18 mouse cellular contexts compared by ENCODE assay signal in the genomic region with DNA sequence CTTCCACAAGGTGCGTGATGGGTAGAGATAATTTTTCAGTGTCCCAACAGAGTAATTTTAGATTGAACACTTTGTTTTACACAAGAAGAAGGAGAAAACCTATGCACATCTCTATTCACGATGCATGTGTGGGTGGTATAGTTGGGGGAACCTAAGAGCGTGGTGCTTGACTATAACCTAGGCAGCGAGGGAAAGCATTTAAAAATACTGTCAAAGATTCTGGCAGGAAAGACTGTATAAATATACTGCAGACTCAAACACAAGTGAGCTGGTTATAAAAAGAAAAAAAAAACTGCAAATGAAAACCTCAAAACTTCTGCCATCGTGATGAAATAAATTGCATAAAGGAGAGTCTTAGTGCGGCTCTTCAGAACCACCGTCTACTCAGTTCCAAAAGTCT.
"Had no signal": no experiment of that assay in that cellular context is flagged by ENCODE, and none has a peak within 500 bp of the region (broad histone marks: within the 10 kb centered on the region; RNA-seq: fewer than 3 reads in every experiment).

No protein-coding gene starts in this region.

- H3K9ac ChIP-seq: liver, postnatal 0 days; lung, embryonic 15.5 days; midbrain, embryonic 13.5 days; midbrain, embryonic 15.5 days; neural tube, embryonic 12.5 days; stomach, embryonic 15.5 days had no signal

- ATAC-seq: liver, postnatal 0 days; lung, postnatal 0 days; midbrain, embryonic 13.5 days; midbrain, embryonic 15.5 days had no signal

- H3K27me3 ChIP-seq: lung, embryonic 15.5 days; megakaryocyte, embryonic 14.5 days; midbrain, embryonic 13.5 days; midbrain, embryonic 15.5 days; neural tube, embryonic 12.5 days; stomach, embryonic 15.5 days had no signal

- H3K4me3 ChIP-seq: lung, embryonic 15.5 days; megakaryocyte, embryonic 14.5 days; midbrain, embryonic 13.5 days; midbrain, embryonic 15.5 days; neural tube, embryonic 12.5 days; stomach, embryonic 15.5 days had no signal

- H3K9me3 ChIP-seq: lung, embryonic 15.5 days; midbrain, embryonic 13.5 days; midbrain, embryonic 15.5 days; neural tube, embryonic 12.5 days; stomach, embryonic 15.5 days had no signal

- DNase-seq: liver, postnatal 0 days; lung, adult 2 months; lung, postnatal 14 days; lung, postnatal 36 days; right cerebral cortex, postnatal 14 days; thymus, adult 18-20 months; thymus, postnatal 14 days; thymus, postnatal 36 days had no signal

- H3K4me2 ChIP-seq: lung, embryonic 15.5 days; midbrain, embryonic 11.5 days; midbrain, embryonic 13.5 days; midbrain, embryonic 15.5 days; neural tube, embryonic 12.5 days; stomach, embryonic 15.5 days had no signal

- H3K36me3 ChIP-seq: lung, embryonic 15.5 days; midbrain, embryonic 13.5 days; midbrain, embryonic 15.5 days; stomach, embryonic 15.5 days had no signal

- H3K4me1 ChIP-seq: megakaryocyte, embryonic 14.5 days; neural tube, embryonic 12.5 days had no signal

- H3K27ac ChIP-seq: lung, embryonic 15.5 days; macrophage; midbrain, embryonic 13.5 days; midbrain, embryonic 15.5 days; neural tube, embryonic 12.5 days; stomach, embryonic 15.5 days; stomach, postnatal 0 days had no signal
